Mouse (Mus musculus) heart, postnatal 10 days (tissue): ENCODE data around the gene Zdhhc6. TPM values are rescaled to one million over a fixed set of nuclear protein-coding genes. Genes with fewer than 3 reads are reported as not detected.

Experiments used
- DNase-seq, 2 experiments: peaks; one replicate each; pipeline ENCODE4 v3.0.0; 2021
- intact Hi-C: fragments of 180-260 bp; cut with DNase I; formaldehyde crosslinking; loops from one replicate; pipeline ENCODE4 v1.15.1; 2025
- total RNA-seq, 2 experiments: library from RNA; stranded (reverse); gene quantifications; 2 replicates each; pipeline ENCODE4 v1.2.3; 2021

Gene Zdhhc6
- 10 to 100 TPM; 23.9 to 24.6 TPM for total RNA-seq

DNA sequence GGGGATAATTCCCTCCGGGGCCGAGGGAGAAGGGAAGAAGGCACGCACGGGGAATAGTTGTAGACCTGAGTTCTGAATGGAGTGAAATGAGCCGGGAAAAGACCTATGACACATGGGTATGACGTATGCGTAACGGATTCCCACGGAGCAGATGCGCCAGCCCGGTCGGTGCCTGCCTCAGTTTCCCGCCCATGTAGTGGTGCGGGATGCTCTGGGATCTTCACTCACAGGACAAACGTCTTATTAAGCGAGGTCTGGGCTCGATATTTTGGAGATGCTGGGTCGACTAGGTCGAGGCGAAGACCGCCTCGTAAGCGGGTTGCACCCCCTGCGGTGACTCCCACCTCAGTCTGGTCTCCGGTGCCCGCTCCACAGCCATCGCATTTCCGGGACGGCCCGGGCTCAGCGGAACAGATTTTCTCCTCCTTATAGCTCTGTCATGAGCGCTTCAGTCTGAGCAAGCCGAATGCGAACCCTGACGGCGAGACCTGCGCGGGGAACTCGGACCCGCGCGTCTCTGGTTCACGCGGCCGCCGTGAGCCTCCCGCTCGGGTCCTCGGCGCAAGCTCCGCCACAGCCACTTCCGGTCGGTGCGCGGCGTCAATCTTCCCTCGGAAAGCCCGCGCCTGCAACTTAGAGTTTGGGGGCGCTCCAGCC, at the start of gene Zdhhc6:
TSS of gene Zdhhc6 (minus strand) at position 581 of the 657 bp plus-strand sequence.
- intact Hi-C loops = no loop called here
- DNase-seq = peak; percentile 89 to 92

DNA sequence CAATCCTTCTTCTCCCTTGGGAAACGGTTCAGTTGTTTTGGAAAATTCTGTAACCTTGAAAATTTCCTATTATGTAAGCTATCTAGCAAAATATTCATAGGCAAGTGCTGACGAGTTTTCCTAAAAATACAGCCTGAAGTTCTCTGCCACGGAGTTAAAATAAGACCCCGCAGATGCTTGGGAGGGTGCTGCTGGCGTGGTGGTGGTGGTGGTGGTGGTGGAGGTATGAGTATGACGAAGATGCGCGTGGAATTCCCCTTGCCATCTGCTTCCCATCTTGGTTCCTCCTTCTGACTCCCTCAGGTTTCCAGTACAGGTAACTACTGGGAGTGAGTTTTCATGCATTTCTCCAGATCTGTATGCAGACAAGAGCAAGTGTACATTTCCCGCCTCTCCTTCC, 46.8 kb upstream of the Zdhhc6 start:
- no peak for DNase-seq
- intact Hi-C loops = no loop called here

DNA sequence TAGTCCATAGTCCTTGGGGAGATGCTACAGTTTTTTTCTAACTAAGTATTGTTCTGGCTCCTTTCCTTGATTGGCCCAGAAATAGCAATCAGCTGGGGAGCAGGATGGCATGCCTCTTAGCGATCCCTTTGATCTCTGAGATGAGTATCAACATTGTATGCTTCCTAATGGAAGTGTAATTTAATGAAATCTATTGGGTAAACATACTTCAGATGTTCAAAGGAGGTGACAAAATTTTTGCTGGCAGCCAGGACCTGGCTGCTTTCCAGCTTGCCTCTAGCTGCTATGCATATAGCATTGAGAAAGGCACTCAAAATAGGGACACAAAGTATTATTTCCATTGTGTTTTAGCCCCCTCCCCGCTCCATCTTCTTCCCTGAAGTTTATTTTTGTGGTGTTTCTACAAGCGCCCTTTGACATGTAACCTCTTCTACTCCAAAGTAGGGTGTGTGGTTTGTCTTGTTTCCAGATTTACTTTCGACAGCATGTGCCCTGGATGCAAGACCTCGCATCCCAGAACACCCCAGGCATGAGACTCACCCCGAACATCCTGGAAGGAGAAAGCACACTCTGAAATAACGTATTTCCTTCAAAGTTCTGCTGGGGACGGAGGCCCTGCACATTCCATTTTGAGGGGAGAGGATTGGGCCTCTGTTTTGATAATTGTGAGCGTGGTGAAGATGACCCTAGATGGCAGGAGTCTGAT, 35.0 kb upstream of the Zdhhc6 start:
- intact Hi-C loops = no loop called here

DNA sequence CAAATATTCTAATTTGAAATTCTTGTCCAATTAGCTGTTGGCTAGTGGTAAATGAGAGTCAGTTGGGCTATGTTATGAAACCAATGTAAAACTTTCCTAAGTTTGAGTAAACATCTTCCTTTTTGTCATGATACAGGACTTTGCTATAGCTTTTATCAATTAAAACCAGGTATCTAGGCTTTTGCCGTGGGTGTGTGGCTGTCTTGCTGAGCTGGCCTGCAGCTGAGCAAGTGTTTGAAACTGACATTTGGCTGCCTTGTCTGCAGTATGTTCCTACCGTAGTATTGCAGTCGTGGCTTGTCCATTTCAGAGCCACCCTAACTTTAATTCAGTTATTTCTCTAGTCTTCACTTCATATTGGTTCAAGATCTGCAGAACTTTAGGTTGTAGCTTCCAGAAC, 32.4 kb upstream of the Zdhhc6 start:
- no peak for DNase-seq
- intact Hi-C loops = loop anchor here (10.0 kb wide), 1 partner anchor 197 kb away; no protein-coding TSS in a partner anchor

More for the DNA sequence above, 35.0 kb upstream of the Zdhhc6 start:
- DNase-seq = no peak

DNA sequence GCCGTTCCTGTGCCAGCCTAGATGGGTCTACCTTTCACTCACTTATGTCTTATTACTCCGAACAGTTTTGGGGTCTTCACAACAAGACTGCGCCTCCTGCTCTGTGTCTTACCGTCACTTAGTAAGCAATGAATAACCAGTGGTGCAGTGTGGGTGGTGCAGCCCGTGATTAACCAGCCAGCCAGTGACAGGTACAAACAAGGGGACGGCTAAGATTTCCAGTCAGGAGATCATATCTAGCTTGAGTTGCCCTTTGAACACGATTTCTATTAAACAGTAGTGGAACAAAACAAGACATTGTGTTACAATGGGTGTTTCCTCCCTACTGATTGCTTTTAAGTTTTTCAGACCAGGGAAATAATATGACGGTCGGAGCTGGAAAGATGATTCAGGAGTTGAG, 27.4 kb upstream of the Zdhhc6 start:
- intact Hi-C loops = loop anchor here (10.0 kb wide), 1 partner anchor 202 kb away; no protein-coding TSS in a partner anchor
- DNase-seq = no peak

DNA sequence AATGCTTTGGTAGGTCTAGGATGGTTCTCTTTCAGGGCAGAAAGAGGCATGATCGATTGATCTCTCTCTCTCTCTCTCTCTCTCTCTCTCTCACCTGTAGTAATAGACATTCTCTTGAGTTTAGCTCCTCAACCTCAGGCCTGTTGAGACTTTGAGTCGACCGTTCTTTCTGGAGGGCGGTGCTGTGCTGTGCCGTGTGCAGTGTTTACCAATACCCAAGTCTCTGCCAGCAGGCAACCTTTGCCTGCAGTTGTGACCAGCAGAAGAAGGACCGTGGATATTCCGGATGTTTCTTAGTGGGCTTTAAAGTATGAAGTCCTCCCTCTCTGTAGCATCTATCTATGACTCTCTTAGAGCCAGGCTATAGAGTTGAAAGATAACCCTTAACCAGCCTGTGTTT, 26.6 kb upstream of the Zdhhc6 start:
- intact Hi-C loops = loop anchor here (10.0 kb wide), 1 partner anchor 202 kb away; no protein-coding TSS in a partner anchor
- DNase-seq = no peak

DNA sequence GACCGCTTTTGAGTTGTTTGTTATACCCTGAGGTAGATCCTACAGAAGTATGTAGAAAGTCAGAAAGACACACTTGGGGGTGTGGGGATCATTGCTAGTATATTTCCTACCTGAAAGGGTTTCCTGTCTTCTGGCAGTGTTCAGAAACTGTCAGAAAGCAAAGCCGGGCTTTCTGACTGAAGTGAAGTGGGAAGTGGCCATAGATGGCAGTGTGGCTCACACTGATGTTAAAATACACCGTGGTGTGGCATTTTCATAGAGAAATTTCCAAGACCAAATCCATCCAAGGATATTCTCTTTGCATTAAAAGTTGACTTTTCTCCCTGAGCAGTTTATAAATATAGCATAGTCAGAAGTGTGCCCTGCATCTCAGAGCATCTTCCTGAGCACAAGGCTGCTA, 25.5 kb upstream of the Zdhhc6 start:
- no peak for DNase-seq
- intact Hi-C loops = loop anchor here (10.0 kb wide), 1 partner anchor 203 kb away; no protein-coding TSS in a partner anchor

DNA sequence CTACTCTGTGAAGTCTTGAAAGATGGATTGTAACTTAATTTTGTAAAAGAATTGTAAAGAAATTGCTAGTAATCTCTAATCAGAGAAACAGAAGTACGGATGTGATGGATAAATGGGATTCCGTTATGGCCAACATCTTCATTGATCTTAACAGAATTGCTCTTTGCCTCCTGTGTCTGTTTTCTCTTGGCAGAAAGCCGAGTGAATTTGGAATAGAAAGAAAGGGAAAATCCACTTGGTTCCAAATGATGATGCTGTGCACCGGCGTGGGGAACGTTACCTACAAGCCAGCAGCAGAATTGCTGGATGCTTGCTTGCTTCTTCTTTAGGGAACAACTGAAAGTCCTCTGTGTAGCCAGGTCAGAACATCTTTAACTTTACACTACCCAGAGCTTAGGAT, 24.7 kb upstream of the Zdhhc6 start:
- no peak for DNase-seq
- intact Hi-C loops = loop anchor here (10.0 kb wide), 1 partner anchor 204 kb away; no protein-coding TSS in a partner anchor

DNA sequence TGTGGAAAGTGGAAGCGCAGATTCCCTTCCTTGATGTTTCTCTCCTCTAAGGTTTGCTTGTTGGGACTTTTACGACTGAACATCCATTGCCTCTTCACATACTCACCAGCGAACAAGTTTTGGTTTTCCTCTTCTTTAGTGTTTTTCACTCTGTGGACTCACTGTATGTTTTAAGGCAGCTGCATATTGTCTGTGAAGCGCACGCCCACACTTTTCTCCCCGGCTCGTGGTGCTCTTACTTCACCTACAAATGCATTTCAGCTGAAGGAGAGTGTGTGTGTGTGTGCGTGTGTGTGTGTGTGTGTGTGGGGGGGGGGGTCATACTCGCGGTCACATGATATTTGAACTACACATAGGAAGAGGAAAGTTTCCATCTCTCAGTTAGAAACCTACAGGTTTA, 21.8 kb upstream of the Zdhhc6 start:
- intact Hi-C loops = loop anchor here (2.0 to 10.0 kb wide), 4 partner anchors 557 to 957 kb away; no protein-coding TSS in a partner anchor
- DNase-seq = no peak

DNA sequence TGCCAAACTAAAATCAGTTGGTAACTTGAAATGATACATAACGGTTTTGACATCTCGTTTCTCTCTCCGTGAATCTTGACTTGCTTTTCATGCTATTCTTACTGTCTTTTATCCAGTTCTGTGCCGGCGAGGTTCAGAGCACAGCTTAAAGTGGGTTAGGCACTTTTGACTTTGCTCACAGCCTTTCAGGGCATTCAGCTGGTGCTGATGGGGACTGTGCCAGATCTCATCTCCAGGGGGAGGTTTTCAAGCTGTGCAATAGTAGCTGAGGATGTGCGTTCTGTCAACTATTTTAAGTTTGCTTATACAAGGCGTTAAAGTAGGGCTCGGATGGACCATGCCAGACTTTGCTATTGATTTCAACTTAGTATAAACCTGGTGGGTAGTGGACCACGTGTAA, 21.2 kb upstream of the Zdhhc6 start:
- DNase-seq = no peak
- intact Hi-C loops = loop anchor here (2.0 to 10.0 kb wide), 4 partner anchors 558 to 958 kb away; no protein-coding TSS in a partner anchor

DNA sequence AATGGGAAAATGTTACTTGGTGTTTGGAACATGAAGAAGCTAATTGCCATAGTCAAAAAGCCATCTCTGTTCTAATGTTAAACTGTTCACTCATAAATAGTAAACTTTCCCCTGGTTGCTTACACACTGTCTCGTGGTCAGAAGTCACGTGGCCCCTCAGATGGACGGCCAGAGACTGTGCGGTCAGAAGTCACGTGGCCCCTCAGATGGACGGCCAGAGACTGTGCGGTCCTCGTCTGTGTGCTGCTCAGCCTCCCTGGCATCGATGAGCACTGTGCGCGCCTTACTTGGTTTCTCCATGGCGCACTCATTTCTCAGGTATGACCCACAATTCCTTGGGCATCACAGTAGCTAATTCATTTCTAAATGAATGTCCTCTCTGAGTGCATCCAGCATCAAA, 20.6 kb upstream of the Zdhhc6 start:
- no peak for DNase-seq
- intact Hi-C loops = loop anchor here (1.0 to 10.0 kb wide), 5 partner anchors 558 to 958 kb away; no protein-coding TSS in a partner anchor

DNA sequence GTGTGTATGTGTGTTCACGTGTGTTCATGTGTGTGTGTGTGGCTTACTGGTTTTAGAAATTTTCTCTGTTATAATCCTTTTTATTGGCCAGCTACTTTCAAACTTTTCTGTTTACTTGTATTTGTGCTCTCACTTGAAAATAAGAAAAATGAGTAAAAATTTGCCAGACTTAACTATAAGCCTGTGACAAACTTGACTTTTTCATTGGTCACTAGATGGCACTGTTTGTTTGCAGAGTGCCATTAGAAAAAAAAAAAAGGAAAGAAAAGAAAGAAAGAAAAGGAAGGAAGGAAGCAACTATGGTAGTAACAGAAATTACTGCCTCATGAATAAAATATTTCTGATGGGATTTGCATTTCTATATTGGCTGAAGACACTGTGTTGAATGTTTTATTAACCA, 20.0 kb upstream of the Zdhhc6 start:
- peak in 1 of 2 experiments; percentile 32 for DNase-seq
- intact Hi-C loops = loop anchor here (1.0 to 10.0 kb wide), 5 partner anchors 559 to 959 kb away; no protein-coding TSS in a partner anchor

DNA sequence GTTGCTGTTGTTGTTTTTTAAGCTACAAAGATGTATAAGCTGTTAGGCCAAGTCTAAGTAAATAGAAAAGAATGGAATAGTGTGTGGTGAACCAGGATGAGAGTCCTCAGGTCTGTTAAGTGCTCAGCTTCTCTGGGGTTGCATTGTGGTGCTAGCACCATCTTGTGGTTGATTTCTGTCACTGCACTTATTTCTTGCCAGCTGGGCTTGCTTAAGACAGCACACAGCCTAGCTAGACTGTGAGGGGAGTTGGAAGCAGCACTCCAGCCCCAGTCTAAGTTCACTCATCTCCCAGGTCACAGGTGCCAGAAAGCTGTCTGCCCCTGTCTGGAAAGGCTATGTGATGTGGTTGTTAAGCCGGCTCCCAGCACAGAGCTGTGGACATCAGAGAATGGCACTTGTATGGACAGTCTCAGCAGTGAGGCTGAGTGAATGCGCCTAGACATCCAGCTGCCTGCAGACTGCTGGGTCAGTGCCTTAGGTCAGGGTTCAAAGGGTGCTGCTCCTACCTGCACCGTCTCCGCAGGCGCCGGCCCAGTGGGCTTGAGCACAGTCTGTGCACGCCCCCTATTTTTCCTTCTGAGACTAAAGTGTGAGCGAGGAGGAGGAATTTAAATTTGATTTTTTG, 16.9 kb upstream of the Zdhhc6 start:
- intact Hi-C loops = loop anchor here (10.0 kb wide), 2 partner anchors 562 to 962 kb away; no protein-coding TSS in a partner anchor

DNA sequence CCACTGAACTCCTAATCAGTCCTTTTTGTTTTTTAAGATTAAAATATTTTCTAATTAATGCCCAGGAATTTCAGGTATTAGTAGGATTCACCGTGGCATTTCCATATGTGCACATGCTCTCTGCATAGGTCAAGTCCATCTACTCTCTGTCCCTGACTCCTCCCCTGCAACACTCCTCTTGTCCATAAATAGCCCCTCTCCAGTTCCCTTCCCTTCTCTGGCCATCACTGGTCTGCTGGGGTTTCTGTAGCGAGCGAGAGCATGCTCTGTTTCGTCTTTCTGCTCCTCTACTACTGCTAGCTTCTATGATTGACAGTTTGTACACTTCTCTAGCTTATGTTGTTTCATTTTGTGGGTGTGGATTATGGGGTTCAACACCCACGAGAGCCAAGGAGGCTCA, 15.9 kb upstream of the Zdhhc6 start:
- intact Hi-C loops = loop anchor here (10.0 kb wide), 2 partner anchors 563 to 963 kb away; no protein-coding TSS in a partner anchor
- DNase-seq = no peak

More for the DNA sequence above, 16.9 kb upstream of the Zdhhc6 start:
- peak; percentile 81 to 83 for DNase-seq

DNA sequence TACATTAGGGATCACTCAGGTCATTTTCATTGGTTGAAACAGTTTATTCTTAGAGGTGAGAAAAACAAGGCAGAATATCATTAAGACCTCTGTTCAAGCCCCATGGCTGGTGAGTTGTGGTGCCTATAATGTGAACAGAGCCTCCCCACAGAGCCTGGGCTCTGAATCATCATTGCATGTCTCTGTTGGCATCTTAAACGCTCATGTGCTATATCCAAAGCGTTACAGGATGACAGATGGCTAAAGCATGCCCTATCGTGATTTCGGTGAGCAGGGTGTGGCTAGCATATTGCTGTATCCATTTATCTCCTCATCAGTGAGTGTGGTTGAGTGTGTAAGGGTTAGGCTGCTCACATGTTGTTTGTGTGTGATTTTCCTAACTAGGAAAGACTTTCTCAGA, 11.7 kb upstream of the Zdhhc6 start:
- DNase-seq = no peak
- intact Hi-C loops = no loop called here

DNA sequence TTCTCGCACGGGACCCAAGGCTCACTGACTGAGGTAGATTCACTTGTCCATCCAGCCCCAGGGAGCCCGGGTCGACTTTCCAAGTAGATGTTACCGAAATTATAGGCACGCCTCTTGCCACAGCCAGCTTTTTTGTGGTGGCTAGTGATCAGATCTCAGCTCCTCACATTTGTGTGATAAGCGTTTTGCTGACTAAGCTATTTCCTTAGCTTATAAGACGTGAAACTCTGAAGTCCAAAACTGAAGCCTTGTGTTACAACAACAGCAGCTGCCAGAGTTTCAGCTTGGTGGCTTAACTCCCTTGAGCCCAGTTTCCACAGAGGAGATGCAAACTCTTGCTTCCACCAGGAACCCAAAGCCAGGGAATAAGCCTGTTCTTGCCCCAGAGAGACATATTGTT, 6.8 kb upstream of the Zdhhc6 start:
- DNase-seq = no peak
- intact Hi-C loops = no loop called here

DNA sequence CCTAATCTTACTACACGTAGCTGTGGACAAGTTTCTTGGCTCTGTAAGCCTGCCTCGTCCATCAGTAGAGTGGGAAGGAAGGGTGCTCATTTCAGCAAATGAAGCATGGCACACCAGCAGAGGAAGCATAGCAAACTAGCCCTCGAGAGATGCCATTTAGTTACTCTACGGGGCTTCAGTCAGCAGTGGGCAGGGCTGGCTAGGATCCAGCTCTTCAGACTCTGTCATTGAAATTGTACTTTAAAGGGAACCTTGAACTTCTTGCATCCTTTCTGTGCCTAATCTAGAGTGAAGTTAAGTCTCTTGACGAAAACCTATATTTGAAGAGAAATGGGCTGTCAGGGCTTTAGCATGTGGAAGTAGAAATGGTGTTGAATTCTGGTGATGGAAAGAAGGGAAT, 3.7 kb upstream of the Zdhhc6 start:
- intact Hi-C loops = no loop called here
- no peak for DNase-seq

DNA sequence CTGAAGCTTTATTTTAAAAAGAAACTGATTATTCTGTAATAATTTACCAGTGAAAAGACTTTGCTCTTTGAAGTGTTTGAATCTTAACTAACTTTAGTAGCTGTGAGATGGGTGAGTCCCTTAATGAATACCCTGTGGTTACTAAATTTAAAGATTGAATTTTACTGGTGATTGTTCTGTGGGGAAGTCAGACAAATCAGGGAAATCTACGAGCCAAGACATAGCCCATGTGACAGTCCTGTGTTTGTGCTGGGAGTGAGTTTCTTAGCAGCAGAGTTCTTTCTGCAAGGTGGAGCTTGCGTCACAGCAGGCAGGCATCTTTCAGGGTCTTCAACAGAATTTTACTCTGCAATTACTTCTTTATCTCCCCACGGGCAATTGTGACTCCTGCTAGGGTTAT, 3.2 kb upstream of the Zdhhc6 start:
- intact Hi-C loops = no loop called here

DNA sequence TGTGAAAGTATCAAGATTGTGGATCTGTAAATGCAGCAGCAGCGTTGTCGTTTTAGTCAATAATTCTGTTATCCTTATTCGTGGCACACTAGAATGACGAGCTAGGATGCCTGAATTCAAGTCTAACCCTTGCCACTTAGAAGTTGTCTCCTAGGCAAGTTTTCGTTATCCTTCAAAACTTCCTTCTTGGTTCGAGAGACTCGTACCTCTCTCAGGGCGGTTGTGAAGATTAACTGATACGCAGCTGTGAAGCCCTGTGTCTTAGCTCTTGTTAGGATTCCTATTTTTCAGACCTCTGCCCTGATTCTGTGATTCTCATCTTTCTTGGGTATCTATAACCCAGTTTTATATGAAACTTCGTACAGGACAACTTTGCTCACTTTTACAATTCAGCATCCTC, 1.1 kb upstream of the Zdhhc6 start:
- intact Hi-C loops = no loop called here
- no peak for DNase-seq

More for the DNA sequence above, 3.2 kb upstream of the Zdhhc6 start:
- DNase-seq = no peak

DNA sequence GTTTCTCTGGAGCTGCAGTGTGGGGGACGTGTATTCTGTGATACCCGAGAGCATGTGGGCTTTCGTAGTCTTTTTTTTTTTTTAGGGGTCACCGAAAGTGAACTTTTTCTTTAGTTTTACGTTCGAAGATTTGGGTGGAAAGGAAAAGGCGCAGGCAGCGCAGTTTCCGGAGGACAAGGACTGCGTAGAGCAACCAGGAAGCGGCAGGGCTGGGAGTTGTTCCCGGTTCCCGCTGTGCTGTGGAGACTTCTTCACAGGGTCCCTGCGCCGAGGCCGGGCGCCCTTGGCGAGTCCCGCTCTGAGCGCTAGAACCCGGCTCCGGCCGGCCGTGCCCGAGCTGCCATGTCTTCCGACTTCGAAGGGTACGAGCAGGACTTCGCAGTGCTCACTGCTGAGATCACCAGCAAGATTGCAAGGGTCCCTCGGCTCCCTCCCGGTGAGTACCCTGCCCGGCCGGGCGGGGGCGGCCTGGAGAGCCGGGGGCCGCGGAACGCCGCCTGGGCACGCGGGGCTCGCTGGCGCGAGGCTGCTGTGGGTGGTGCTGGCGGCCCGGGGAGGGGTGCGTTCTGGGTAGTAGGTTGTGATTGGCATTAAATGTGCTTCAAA, 380 bp upstream of the Zdhhc6 start, which contains the start of gene Vti1a:
TSS of gene Vti1a (plus strand) at position 187 of the 606 bp plus-strand sequence.
- intact Hi-C loops = no loop called here
- DNase-seq = peak; percentile 92 to 95

DNA sequence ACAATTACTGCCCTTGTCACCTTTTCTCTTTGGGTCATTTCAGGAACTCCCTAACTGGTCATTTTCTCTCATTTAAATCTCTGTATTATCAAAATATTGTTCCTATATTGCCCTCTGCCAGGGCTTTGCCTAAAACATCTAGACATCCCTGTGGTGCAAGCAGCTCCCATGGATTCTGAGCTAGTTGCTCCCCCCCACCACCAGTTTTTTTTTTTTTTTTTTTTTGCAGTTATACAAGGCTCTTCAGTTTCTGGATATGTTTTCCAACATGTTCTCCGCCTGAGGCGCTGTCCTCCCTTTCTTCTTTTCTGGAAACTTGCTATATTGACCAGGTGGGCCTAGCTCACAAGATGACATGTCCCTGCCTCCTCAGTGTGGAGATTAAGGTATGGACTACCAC, 2.2 kb downstream of the Zdhhc6 start:
- no peak for DNase-seq
- intact Hi-C loops = no loop called here
